29 mouse cellular contexts compared by ENCODE assay signal in genomic region chr4:130319564-130319963, GRCm38 (mm10). TPM values are rescaled to one million over a fixed set of nuclear protein-coding genes. Genes with fewer than 3 reads are reported as not detected.
DNase-seq lines count a peak whose midpoint lies in the region; ATAC-seq and TF ChIP-seq lines count a peak whose summit lies in the region.
"Had no signal": no experiment of that assay in that cellular context is flagged by ENCODE, and none has a peak within 500 bp of the region (broad histone marks: within the 10 kb centered on the region; RNA-seq: fewer than 3 reads in every experiment).

No protein-coding gene starts in this region.

- no peaks in the 10 kb centered on the region for H3K27me3 ChIP-seq in intestine, postnatal 0 days (replicated peaks; ENCODE audit: control insufficient read depth, insufficient read depth, low read length)
- H3K27me3 ChIP-seq in intestine, embryonic 15.5 days (replicated peaks): no peaks in the 10 kb centered on the region
- H3K27me3 ChIP-seq in midbrain, postnatal 0 days (ENCODE audit: insufficient read depth, low read length): no peaks in the 10 kb centered on the region
- H3K27me3 ChIP-seq in midbrain, embryonic 13.5 days: no peaks in the 10 kb centered on the region
- H3K27me3 ChIP-seq in heart, embryonic 11.5 days (ENCODE audit: control insufficient read depth, insufficient read depth, low read length): no peaks in the 10 kb centered on the region
- H3K27me3 ChIP-seq: CH12.LX; forebrain, embryonic 13.5 days; heart, embryonic 13.5 days had no signal

- no peak overlapping the region for H3K9ac ChIP-seq in intestine, postnatal 0 days (ENCODE audit: low read depth, low read length)
- no peak overlapping the region for H3K9ac ChIP-seq in intestine, embryonic 15.5 days
- H3K9ac ChIP-seq in midbrain, postnatal 0 days (replicated peaks; ENCODE audit: low read length, poor library complexity, severe bottlenecking): no peak overlapping the region
- H3K9ac ChIP-seq in midbrain, embryonic 13.5 days (replicated peaks): no peak overlapping the region
- no peak overlapping the region for H3K9ac ChIP-seq in heart, embryonic 11.5 days (ENCODE audit: low read depth, low read length)
- H3K9ac ChIP-seq: forebrain, embryonic 13.5 days; heart, embryonic 13.5 days; hindbrain, embryonic 14.5 days had no signal

- H3K4me2 ChIP-seq in intestine, postnatal 0 days (replicated peaks; ENCODE audit: low read depth): no peak overlapping the region
- H3K4me2 ChIP-seq in intestine, embryonic 15.5 days (replicated peaks): no peak overlapping the region
- H3K4me2 ChIP-seq in midbrain, postnatal 0 days (ENCODE audit: low read depth, low read length, poor library complexity, severe bottlenecking): no peak overlapping the region
- H3K4me2 ChIP-seq in midbrain, embryonic 13.5 days (replicated peaks): no peak overlapping the region
- H3K4me2 ChIP-seq in heart, embryonic 11.5 days: no peak overlapping the region
- H3K4me2 ChIP-seq: forebrain, embryonic 13.5 days; heart, embryonic 13.5 days; hindbrain, embryonic 14.5 days had no signal

- ATAC-seq in intestine, postnatal 0 days: no peak
- no peak for ATAC-seq in intestine, embryonic 15.5 days
- no peak for ATAC-seq in midbrain, postnatal 0 days (ENCODE audit: low FRiP score)
- no peak for ATAC-seq in midbrain, embryonic 13.5 days
- ATAC-seq in heart, embryonic 11.5 days (replicated peaks; ENCODE audit: insufficient number of reproducible peaks, low FRiP score, low TSS enrichment): no peak
- ATAC-seq: forebrain, embryonic 13.5 days; forebrain, embryonic 16.5 days; hindbrain, postnatal 0 days had no signal

- no peak for DNase-seq in midbrain, postnatal 0 days (ENCODE audit: low spot score)
- peak; percentile 59 for DNase-seq in R1 (ENCODE audit: low read depth, low spot score)
- DNase-seq in kidney, postnatal 36 days: no peak
- DNase-seq: adrenal gland, postnatal 10 days; adrenal gland, postnatal 36 days; B cell, adult 2 months; cerebellum, adult 18-20 months; cerebellum, adult 9-10 months; cerebellum, postnatal 14 days; gastrocnemius, postnatal 14 days; heart, adult 18-20 months; heart, postnatal 14 days; heart, postnatal 4 days had no signal

- peak; percentile 14; the same call in 1 of the 2 replicates for TF ChIP-seq CTCF in intestine, postnatal 0 days (IDR thresholded peaks at IDR 0.05; ENCODE audit: low read depth)
- TF ChIP-seq CTCF in midbrain, postnatal 0 days (IDR thresholded peaks at IDR 0.05): 0 out of 2 replicates have a peak, but pooled peaks have one; percentile 7

- H3K27ac ChIP-seq in intestine, postnatal 0 days (ENCODE audit: low read depth, low read length): no peak overlapping the region
- H3K27ac ChIP-seq in intestine, embryonic 15.5 days: no peak overlapping the region
- no peak overlapping the region for H3K27ac ChIP-seq in midbrain, postnatal 0 days (ENCODE audit: low read depth, low read length)
- H3K27ac ChIP-seq in midbrain, embryonic 13.5 days: no peak overlapping the region
- no peak overlapping the region for H3K27ac ChIP-seq in heart, embryonic 11.5 days (ENCODE audit: low read depth, low read length)
- H3K27ac ChIP-seq: forebrain, embryonic 10.5 days; forebrain, embryonic 13.5 days; hindbrain, embryonic 14.5 days; hindbrain, postnatal 0 days had no signal

- H3K4me3 ChIP-seq in intestine, postnatal 0 days (ENCODE audit: low read depth, low read length): no peak overlapping the region
- no peak overlapping the region for H3K4me3 ChIP-seq in intestine, embryonic 15.5 days (replicated peaks)
- H3K4me3 ChIP-seq in midbrain, postnatal 0 days (ENCODE audit: low read depth, low read length): no peak overlapping the region
- no peak overlapping the region for H3K4me3 ChIP-seq in midbrain, embryonic 13.5 days (replicated peaks)
- no peak overlapping the region for H3K4me3 ChIP-seq in heart, embryonic 11.5 days (ENCODE audit: low read depth, low read length)
- H3K4me3 ChIP-seq: forebrain, embryonic 10.5 days; forebrain, embryonic 13.5 days; heart, embryonic 13.5 days had no signal

- no peaks in the 10 kb centered on the region for H3K4me1 ChIP-seq in intestine, postnatal 0 days (replicated peaks; ENCODE audit: control insufficient read depth, insufficient read depth, low read length)
- H3K4me1 ChIP-seq in intestine, embryonic 15.5 days (replicated peaks): no peaks in the 10 kb centered on the region
- H3K4me1 ChIP-seq in midbrain, postnatal 0 days (ENCODE audit: insufficient read depth, low read length): no peaks in the 10 kb centered on the region; the same call in 1 of the 2 replicates
- no peaks in the 10 kb centered on the region for H3K4me1 ChIP-seq in midbrain, embryonic 13.5 days (replicated peaks)
- H3K4me1 ChIP-seq in heart, embryonic 11.5 days (ENCODE audit: control insufficient read depth, insufficient read depth, low read length): peaks cover 41% of the 10 kb centered on the region
- H3K4me1 ChIP-seq: forebrain, embryonic 13.5 days had no signal

- H3K36me3 ChIP-seq in intestine, postnatal 0 days (ENCODE audit: control insufficient read depth, insufficient read depth): peaks cover 67% of the 10 kb centered on the region
- H3K36me3 ChIP-seq in intestine, embryonic 15.5 days: peaks cover 10% of the 10 kb centered on the region; the same call in 1 of the 2 replicates
- peaks cover 42% of the 10 kb centered on the region for H3K36me3 ChIP-seq in midbrain, postnatal 0 days (ENCODE audit: insufficient read depth, low read length)
- H3K36me3 ChIP-seq in midbrain, embryonic 13.5 days: peaks cover 87% of the 10 kb centered on the region
- peaks cover 12% of the 10 kb centered on the region for H3K36me3 ChIP-seq in heart, embryonic 11.5 days (ENCODE audit: control insufficient read depth, insufficient read depth, low read length)

- H3K9me3 ChIP-seq in intestine, postnatal 0 days (ENCODE audit: control insufficient read depth): no peaks in the 10 kb centered on the region
- no peaks in the 10 kb centered on the region for H3K9me3 ChIP-seq in intestine, embryonic 15.5 days
- H3K9me3 ChIP-seq in midbrain, postnatal 0 days (ENCODE audit: low read length): no peaks in the 10 kb centered on the region
- H3K9me3 ChIP-seq in midbrain, embryonic 13.5 days: no peaks in the 10 kb centered on the region
- H3K9me3 ChIP-seq in heart, embryonic 11.5 days (replicated peaks; ENCODE audit: control insufficient read depth, low read length): no peaks in the 10 kb centered on the region
- H3K9me3 ChIP-seq: forebrain, embryonic 10.5 days; forebrain, embryonic 13.5 days; heart, embryonic 13.5 days had no signal

- 74% methylated on average over 7 of the region's 7 CpGs for WGBS in intestine, postnatal 0 days
- WGBS in intestine, embryonic 15.5 days: 82% methylated on average over 7 of the region's 7 CpGs
- 92% methylated on average over 7 of the region's 7 CpGs for WGBS in midbrain, postnatal 0 days
- 86% methylated on average over 7 of the region's 7 CpGs for WGBS in midbrain, embryonic 13.5 days
- WGBS in heart, embryonic 11.5 days (ENCODE audit: insufficient replicate concordance): 79% methylated on average over 7 of the region's 7 CpGs

RNA-seq across cellular contexts. Expression of gene Gm10570, which starts 11.1 kb away (rescaled TPM):
- polyA plus RNA-seq in intestine, postnatal 0 days (2015; fragmentation: Nextera tagmentation; extraction: Ambion mirVana): not detected in 2 replicates
- polyA plus RNA-seq in intestine, embryonic 15.5 days (2015; fragmentation: Nextera tagmentation; extraction: Ambion mirVana): not detected in 2 replicates
- total RNA-seq in midbrain, postnatal 0 days (2014; rRNA removed): 2.1 TPM in 1 of 2 replicates, not detected in the other
- 1.5 and 1.9 TPM in 2 replicates for polyA plus RNA-seq in midbrain, postnatal 0 days (2015; fragmentation: Nextera tagmentation; extraction: Ambion mirVana)
- polyA plus RNA-seq in midbrain, embryonic 13.5 days (2015; fragmentation: Nextera tagmentation; extraction: Ambion mirVana): 0.58 and 0.59 TPM in 2 replicates
- 0.82 TPM in 1 of 2 replicates, not detected in the other for polyA plus RNA-seq in heart, embryonic 11.5 days (2014; fragmentation: Nextera tagmentation; extraction: Ambion mirVana)
- total RNA-seq: adrenal gland, adult 18-20 months; adrenal gland, postnatal 36 days; CH12.LX; gastrocnemius, postnatal 14 days; heart, adult 18-20 months; MEL had no signal
- polyA plus RNA-seq: embryonic facial prominence, embryonic 14.5 days; forebrain, embryonic 10.5 days; gonadal fat pad, adult 2 months; hindbrain, embryonic 11.5 days; hindbrain, embryonic 14.5 days had no signal

RNA-seq across cellular contexts. Expression of gene Fabp3, which starts 11.2 kb away (rescaled TPM):
- polyA plus RNA-seq in intestine, postnatal 0 days (2015; fragmentation: Nextera tagmentation; extraction: Ambion mirVana): 5.0 and 7.1 TPM in 2 replicates
- polyA plus RNA-seq in intestine, embryonic 15.5 days (2015; fragmentation: Nextera tagmentation; extraction: Ambion mirVana): 5.4 and 6.1 TPM in 2 replicates
- 143 and 179 TPM in 2 replicates for total RNA-seq in midbrain, postnatal 0 days (2014; rRNA removed)
- 394 and 409 TPM in 2 replicates for polyA plus RNA-seq in midbrain, postnatal 0 days (2015; fragmentation: Nextera tagmentation; extraction: Ambion mirVana)
- 103 and 116 TPM in 2 replicates for polyA plus RNA-seq in midbrain, embryonic 13.5 days (2015; fragmentation: Nextera tagmentation; extraction: Ambion mirVana)
- polyA plus RNA-seq in heart, embryonic 11.5 days (2014; fragmentation: Nextera tagmentation; extraction: Ambion mirVana): 514 and 562 TPM in 2 replicates
- total RNA-seq: CH12.LX, MEL had no signal

RNA-seq across cellular contexts. Expression of gene Zcchc17, which starts 40.2 kb away (rescaled TPM):
- 46.4 and 49.2 TPM in 2 replicates for polyA plus RNA-seq in intestine, postnatal 0 days (2015; fragmentation: Nextera tagmentation; extraction: Ambion mirVana)
- polyA plus RNA-seq in intestine, embryonic 15.5 days (2015; fragmentation: Nextera tagmentation; extraction: Ambion mirVana): 60.8 and 66.4 TPM in 2 replicates
- 27.7 and 38.3 TPM in 2 replicates for total RNA-seq in midbrain, postnatal 0 days (2014; rRNA removed)
- polyA plus RNA-seq in midbrain, postnatal 0 days (2015; fragmentation: Nextera tagmentation; extraction: Ambion mirVana): 102 TPM in 2 replicates
- 84.6 and 87.4 TPM in 2 replicates for polyA plus RNA-seq in midbrain, embryonic 13.5 days (2015; fragmentation: Nextera tagmentation; extraction: Ambion mirVana)
- 50.9 and 56.5 TPM in 2 replicates for polyA plus RNA-seq in heart, embryonic 11.5 days (2014; fragmentation: Nextera tagmentation; extraction: Ambion mirVana)

RNA-seq across cellular contexts. Expression of gene Snrnp40, which starts 40.4 kb away (rescaled TPM):
- polyA plus RNA-seq in intestine, postnatal 0 days (2015; fragmentation: Nextera tagmentation; extraction: Ambion mirVana): 44.3 and 46.1 TPM in 2 replicates
- 132 and 139 TPM in 2 replicates for polyA plus RNA-seq in intestine, embryonic 15.5 days (2015; fragmentation: Nextera tagmentation; extraction: Ambion mirVana)
- 57.6 and 70.2 TPM in 2 replicates for total RNA-seq in midbrain, postnatal 0 days (2014; rRNA removed)
- 75.5 and 76.8 TPM in 2 replicates for polyA plus RNA-seq in midbrain, postnatal 0 days (2015; fragmentation: Nextera tagmentation; extraction: Ambion mirVana)
- polyA plus RNA-seq in midbrain, embryonic 13.5 days (2015; fragmentation: Nextera tagmentation; extraction: Ambion mirVana): 138 and 145 TPM in 2 replicates
- polyA plus RNA-seq in heart, embryonic 11.5 days (2014; fragmentation: Nextera tagmentation; extraction: Ambion mirVana): 87.0 and 94.0 TPM in 2 replicates

RNA-seq across cellular contexts. Expression of gene Serinc2, which starts 40.6 kb away (rescaled TPM):
- polyA plus RNA-seq in intestine, postnatal 0 days (2015; fragmentation: Nextera tagmentation; extraction: Ambion mirVana): 21.5 and 26.1 TPM in 2 replicates
- polyA plus RNA-seq in intestine, embryonic 15.5 days (2015; fragmentation: Nextera tagmentation; extraction: Ambion mirVana): 20.0 and 21.0 TPM in 2 replicates
- 12.6 and 13.5 TPM in 2 replicates for total RNA-seq in midbrain, postnatal 0 days (2014; rRNA removed)
- 11.1 and 12.3 TPM in 2 replicates for polyA plus RNA-seq in midbrain, postnatal 0 days (2015; fragmentation: Nextera tagmentation; extraction: Ambion mirVana)
- polyA plus RNA-seq in midbrain, embryonic 13.5 days (2015; fragmentation: Nextera tagmentation; extraction: Ambion mirVana): 67.2 and 70.8 TPM in 2 replicates
- polyA plus RNA-seq in heart, embryonic 11.5 days (2014; fragmentation: Nextera tagmentation; extraction: Ambion mirVana): 10.8 and 11.6 TPM in 2 replicates
- total RNA-seq: MEL had no signal

Comparison
In these comparisons a context has a peak if more than half of its experiments do, and no peak if none do; other contexts are left out.
1. RNA of gene Fabp3, which starts 11.2 kb away (polyA plus RNA-seq): 514 to 562 TPM in heart, embryonic 11.5 days, 394 to 409 TPM in midbrain, postnatal 0 days and 103 to 116 TPM in midbrain, embryonic 13.5 days; 5.0 to 7.1 TPM in intestine, postnatal 0 days and 5.4 to 6.1 TPM in intestine, embryonic 15.5 days; every median in the first group is over 10 times any median in the second.